Mouse (Mus musculus) myocyte (in vitro differentiated cells): ENCODE measurements around the gene 4930469K13Rik.

Source experiments
- MAX ChIP-seq: IDR thresholded peaks from one replicate; pipeline ENCODE4 v1.6.1; 2011; ENCODE audit warnings: low read depth, mild to moderate bottlenecking, control low read depth
- POLR2A ChIP-seq: IDR thresholded peaks from one replicate; pipeline ENCODE4 v1.6.1; 2011; ENCODE audit warnings: low read depth, mild to moderate bottlenecking, control low read depth, moderate library complexity; ENCODE audit not compliant: insufficient read length
- TCF12 ChIP-seq: IDR thresholded peaks from one replicate; pipeline ENCODE4 v1.6.1; 2011; ENCODE audit warnings: mild to moderate bottlenecking, control low read depth; ENCODE audit not compliant: poor library complexity, insufficient read depth, severe bottlenecking

DNA sequence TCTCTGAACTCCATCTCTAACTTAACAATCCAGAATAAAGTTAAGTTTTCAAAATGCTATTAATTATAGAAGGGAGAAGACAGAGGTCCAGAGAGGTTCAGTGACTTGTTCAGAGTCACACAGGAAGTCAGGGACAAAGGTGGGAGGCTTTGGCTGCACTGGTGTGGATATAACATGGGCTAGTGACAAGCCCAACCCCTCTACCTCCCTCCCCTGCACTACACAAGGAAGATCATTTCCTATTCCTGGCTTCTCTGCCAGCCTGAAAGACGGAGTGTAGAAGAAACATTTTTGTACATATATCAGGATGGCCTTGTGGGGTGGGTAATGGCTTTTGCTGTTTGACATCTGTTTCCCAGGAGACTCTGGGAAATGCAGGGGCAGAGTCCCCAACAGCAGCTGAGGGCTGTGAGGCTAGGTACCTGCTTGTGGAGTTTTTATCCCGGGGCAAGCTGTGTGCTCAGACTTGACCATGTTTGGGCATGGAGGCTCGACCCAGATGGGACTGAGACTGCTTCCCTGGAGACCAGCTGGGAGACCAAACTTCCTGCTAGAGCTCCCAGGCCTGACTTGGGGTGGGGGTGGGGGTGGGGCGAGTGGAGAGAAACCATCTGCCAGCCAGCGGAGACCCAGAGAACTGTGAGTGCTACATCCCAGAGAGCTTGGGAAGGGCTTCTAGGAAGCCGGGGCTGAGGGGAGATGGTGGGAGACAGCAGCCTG, 135.5 kb downstream of the 4930469K13Rik start, which contains the start of gene Kcnmb1:
- no peak for TF ChIP-seq POLR2A
- TF ChIP-seq MAX, result no peak
- no peak for TF ChIP-seq TCF12
